Mouse (Mus musculus): ENCODE measurements at regions not wholly inside any gene's neighbourhood (a gene's known extent, or its start where the extent isn't known, plus 50 kb on each side); places are given as distances from the start of the nearest gene placed in this dataset.

DNA sequence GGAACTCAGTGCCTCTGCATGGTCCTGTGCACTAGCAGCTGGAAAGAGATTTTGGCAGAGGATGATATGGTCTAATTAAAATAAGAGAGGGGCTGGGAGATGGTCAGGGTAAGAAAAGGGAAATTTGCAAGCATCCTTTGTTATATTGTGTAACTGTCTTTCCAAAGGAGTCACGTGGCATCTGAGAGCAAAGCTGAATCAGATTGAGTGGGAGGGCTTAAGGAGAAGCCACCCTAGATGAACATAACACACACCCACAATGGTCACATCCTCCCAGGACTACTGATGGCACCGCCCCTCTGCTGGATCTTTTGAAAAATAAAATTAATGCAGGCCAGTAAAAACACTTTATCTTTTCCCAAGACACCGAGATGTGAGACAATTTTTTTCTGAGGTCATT is 135.9 kb upstream of the App start:
- in situ Hi-C loops (cut with MboI; ENCODE audit: low pct_ligation_motif_present, low pct_unique_long_range_greater_than_20kb, low sequenced_read_pairs), result no loop called here
- no peak overlapping the region for H3K27ac ChIP-seq (ENCODE audit: insufficient read depth, low read depth)
- no peaks in the 10 kb centered on the region for H3K36me3 ChIP-seq (replicated peaks in 1 of 2; ENCODE audit: control insufficient read depth in 1 of 2, insufficient read depth in 1 of 2, low read length in 1 of 2)
- H3K9me3 ChIP-seq (replicated peaks; ENCODE audit: low read length), result no peaks in the 10 kb centered on the region
- DNase-seq (ENCODE audit: extremely low read depth), result no peak
- H3K79me2 ChIP-seq (replicated peaks; ENCODE audit: control insufficient read depth, extremely low read depth, insufficient read depth, poor library complexity, severe bottlenecking), result no peaks in the 10 kb centered on the region
- no peak overlapping the region for H3K4me3 ChIP-seq (replicated peaks in 1 of 3; ENCODE audit: low read depth in 2 of 3, low read length in 2 of 3, poor library complexity in 1 of 3)
- dilution Hi-C loops (cut with MboI; ENCODE audit: extremely low pct_ligation_motif_present, extremely low pct_unique_long_range_greater_than_20kb, low sequenced_read_pairs), result no loop called here
- H3K4me1 ChIP-seq (ENCODE audit: control insufficient read depth in 1 of 2, insufficient read depth in 2 of 2), result peaks cover 0 to 3% of the 10 kb centered on the region in 2 experiments; a peak in 1 of 4 replicates
- H3K9ac ChIP-seq (ENCODE audit: insufficient read depth, low read depth), result no peak overlapping the region
- no peaks in the 10 kb centered on the region for H3K27me3 ChIP-seq (replicated peaks)
- TF ChIP-seq TCF12 (IDR thresholded peaks at IDR 0.05; ENCODE audit: low read depth, low read length), result no peak
- no peak overlapping the region for H3K4me2 ChIP-seq (ENCODE audit: insufficient read depth, low read depth, poor library complexity, severe bottlenecking)

DNA sequence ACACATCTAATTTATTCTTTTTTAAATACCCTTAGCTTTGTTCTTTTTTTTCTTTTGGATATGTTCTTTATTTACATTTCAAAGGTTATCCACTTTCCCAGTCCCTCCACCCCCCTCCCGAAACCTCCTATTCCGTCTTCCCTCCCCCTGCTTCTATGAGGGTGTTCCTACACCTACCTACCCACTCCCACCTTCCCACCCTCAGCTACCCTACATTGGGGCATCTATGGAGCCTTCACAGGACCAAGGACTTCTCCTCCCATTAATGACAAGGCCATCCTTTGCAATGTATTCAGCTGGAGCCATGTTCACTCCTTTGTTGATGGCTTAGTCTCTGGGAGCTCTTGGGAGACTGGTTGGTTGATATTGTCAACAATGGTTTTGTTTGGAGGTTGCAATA is 134.9 kb upstream of the App start:
- no peak overlapping the region; the same call in 1 of the 2 replicates for H3K4me2 ChIP-seq (ENCODE audit: insufficient read depth, low read depth, poor library complexity, severe bottlenecking)
- H3K36me3 ChIP-seq (replicated peaks in 1 of 2; ENCODE audit: control insufficient read depth in 1 of 2, insufficient read depth in 1 of 2, low read length in 1 of 2), result no peaks in the 10 kb centered on the region
- no peak overlapping the region for H3K9ac ChIP-seq (ENCODE audit: insufficient read depth, low read depth)
- H3K4me1 ChIP-seq (ENCODE audit: control insufficient read depth in 1 of 2, insufficient read depth in 2 of 2), result peaks cover 0 to 3% of the 10 kb centered on the region in 2 experiments; a peak in 1 of 4 replicates
- in situ Hi-C loops (cut with MboI; ENCODE audit: low pct_ligation_motif_present, low pct_unique_long_range_greater_than_20kb, low sequenced_read_pairs), result no loop called here
- dilution Hi-C loops (cut with MboI; ENCODE audit: extremely low pct_ligation_motif_present, extremely low pct_unique_long_range_greater_than_20kb, low sequenced_read_pairs), result no loop called here
- TF ChIP-seq RAD21 (IDR thresholded peaks at IDR 0.05; ENCODE audit: low read depth, low read length) (no peak), SMC3 (IDR thresholded peaks at IDR 0.05; ENCODE audit: low read depth, low read length) (no peak), JUND (conservative IDR thresholded peaks at IDR 0.05; ENCODE audit: low read depth, low read length) (no peak), EP300 (IDR thresholded peaks at IDR 0.05; ENCODE audit: low read length) (no peak), MEF2A (IDR thresholded peaks at IDR 0.05; ENCODE audit: borderline replicate concordance, low read depth, low read length) (no peak), CHD2 (IDR thresholded peaks at IDR 0.05; ENCODE audit: low read length) (no peak), ETS1 (conservative IDR thresholded peaks at IDR 0.05; ENCODE audit: low read depth, low read length) (no peak), ZNF384 (IDR thresholded peaks at IDR 0.05; ENCODE audit: low read depth, low read length) (no peak), MYC (IDR thresholded peaks at IDR 0.05; ENCODE audit: low read depth, low read length) (no peak)
- H3K4me3 ChIP-seq (replicated peaks in 1 of 3; ENCODE audit: low read depth in 2 of 3, low read length in 2 of 3, poor library complexity in 1 of 3), result no peak overlapping the region
- no peaks in the 10 kb centered on the region for H3K79me2 ChIP-seq (replicated peaks; ENCODE audit: control insufficient read depth, extremely low read depth, insufficient read depth, poor library complexity, severe bottlenecking)
- H3K27ac ChIP-seq (ENCODE audit: insufficient read depth, low read depth), result no peak overlapping the region
- H3K9me3 ChIP-seq (replicated peaks; ENCODE audit: low read length), result no peaks in the 10 kb centered on the region
- DNase-seq (ENCODE audit: extremely low read depth), result no peak
- H3K27me3 ChIP-seq (replicated peaks), result no peaks in the 10 kb centered on the region

DNA sequence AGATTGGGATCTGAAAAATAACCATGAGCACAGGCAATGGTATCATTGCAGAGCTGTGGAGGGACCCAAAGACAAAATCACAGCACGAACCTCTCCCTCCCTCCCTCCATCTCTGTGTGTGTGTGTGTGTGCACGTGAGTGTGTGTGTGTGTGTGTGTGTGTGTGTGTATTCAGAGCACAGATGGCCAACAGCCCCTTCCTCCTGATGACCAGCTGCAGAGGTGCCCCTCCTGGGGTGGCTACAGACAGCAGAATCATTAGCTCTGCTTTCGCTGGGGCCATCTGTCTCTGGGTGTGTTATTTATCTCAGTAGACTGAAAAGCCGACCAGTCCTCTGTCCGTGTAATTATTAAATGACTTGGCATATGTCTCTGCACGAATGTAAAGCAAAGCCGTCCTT is 134.4 kb upstream of the App start:
- in situ Hi-C loops (cut with MboI; ENCODE audit: low pct_ligation_motif_present, low pct_unique_long_range_greater_than_20kb, low sequenced_read_pairs), result no loop called here
- Histone ChIP-seq H3K4me1 (ENCODE audit: control insufficient read depth in 1 of 2, insufficient read depth in 2 of 2) (peaks cover 0 to 3% of the 10 kb centered on the region in 2 experiments; a peak in 1 of 4 replicates), H3K9ac (ENCODE audit: insufficient read depth, low read depth) (no peak overlapping the region), H3K27ac (ENCODE audit: insufficient read depth, low read depth) (no peak overlapping the region), H3K36me3 (replicated peaks in 1 of 2; ENCODE audit: control insufficient read depth in 1 of 2, insufficient read depth in 1 of 2, low read length in 1 of 2) (no peaks in the 10 kb centered on the region), H3K4me2 (ENCODE audit: insufficient read depth, low read depth, poor library complexity, severe bottlenecking) (no peak overlapping the region), H3K79me2 (replicated peaks; ENCODE audit: control insufficient read depth, extremely low read depth, insufficient read depth, poor library complexity, severe bottlenecking) (no peaks in the 10 kb centered on the region), H3K9me3 (replicated peaks; ENCODE audit: low read length) (no peaks in the 10 kb centered on the region), H3K27me3 (replicated peaks) (no peaks in the 10 kb centered on the region), H3K4me3 (replicated peaks in 1 of 3; ENCODE audit: low read depth in 2 of 3, low read length in 2 of 3, poor library complexity in 1 of 3) (no peak overlapping the region)
- no peak for DNase-seq (ENCODE audit: extremely low read depth)
- dilution Hi-C loops (cut with MboI; ENCODE audit: extremely low pct_ligation_motif_present, extremely low pct_unique_long_range_greater_than_20kb, low sequenced_read_pairs), result no loop called here
- TF ChIP-seq PAX5 (IDR thresholded peaks at IDR 0.05; ENCODE audit: low read length) (no peak), NRF1 (IDR thresholded peaks at IDR 0.05; ENCODE audit: low read depth, low read length) (no peak), MAFK (IDR thresholded peaks at IDR 0.05; ENCODE audit: insufficient replicate concordance, low read length) (no peak), HCFC1 (IDR thresholded peaks at IDR 0.05; ENCODE audit: low read depth, low read length) (no peak)
